Mouse (Mus musculus): ENCODE results near the gene Cmbl. TPM values are rescaled to one million over a fixed set of nuclear protein-coding genes. Genes with fewer than 3 reads are reported as not detected.
A peak's percentile ranks its signal among the peaks of the same experiment; 100 is the strongest.

Cmbl gene
- polyA plus RNA-seq, 1 experiment from 2014 or later, result 2.9 TPM

- Histone ChIP-seq H3K4me2 (no peak overlapping the region), H3K4me1 (replicated peaks; ENCODE audit: control insufficient read depth, insufficient read depth, low read length) (peaks cover 8% of the 10 kb centered on the region), H3K27ac (ENCODE audit: low read depth, low read length) (no peak overlapping the region), H3K9me3 (ENCODE audit: control insufficient read depth, low read length) (no peaks in the 10 kb centered on the region), H3K36me3 (ENCODE audit: control insufficient read depth, insufficient read depth, low read length) (peaks cover 66% of the 10 kb centered on the region), H3K4me3 (ENCODE audit: low read depth, low read length) (no peak overlapping the region), H3K9ac (ENCODE audit: low read depth, low read length) (no peak overlapping the region), H3K27me3 (replicated peaks; ENCODE audit: control insufficient read depth, insufficient read depth, low read length) (no peaks in the 10 kb centered on the region)
- WGBS, result 92% methylated on average over 14 of the region's 14 CpGs
- ATAC-seq (replicated peaks; ENCODE audit: low FRiP score) (no peak), DNase-seq (ENCODE audit: low spot score) (no peak)
Measured at GRCm38 (mm10) chr15:31594260-31594659, 29.1 kb downstream of the Cmbl start.

- DNase-seq (ENCODE audit: low spot score) (no peak), ATAC-seq (replicated peaks; ENCODE audit: low FRiP score) (no peak)
- 89% methylated on average over 7 of the region's 7 CpGs for WGBS
- Histone ChIP-seq H3K27ac (ENCODE audit: low read depth, low read length) (no peak overlapping the region), H3K36me3 (ENCODE audit: control insufficient read depth, insufficient read depth, low read length) (peaks cover 58% of the 10 kb centered on the region), H3K9me3 (ENCODE audit: control insufficient read depth, low read length) (no peaks in the 10 kb centered on the region), H3K4me1 (replicated peaks; ENCODE audit: control insufficient read depth, insufficient read depth, low read length) (peaks cover 17% of the 10 kb centered on the region), H3K4me3 (ENCODE audit: low read depth, low read length) (no peak overlapping the region), H3K27me3 (replicated peaks; ENCODE audit: control insufficient read depth, insufficient read depth, low read length) (no peaks in the 10 kb centered on the region), H3K9ac (ENCODE audit: low read depth, low read length) (no peak overlapping the region), H3K4me2 (no peak overlapping the region)
Measured at GRCm38 (mm10) chr15:31595651-31596050, 30.5 kb downstream of the Cmbl start.

DNA sequence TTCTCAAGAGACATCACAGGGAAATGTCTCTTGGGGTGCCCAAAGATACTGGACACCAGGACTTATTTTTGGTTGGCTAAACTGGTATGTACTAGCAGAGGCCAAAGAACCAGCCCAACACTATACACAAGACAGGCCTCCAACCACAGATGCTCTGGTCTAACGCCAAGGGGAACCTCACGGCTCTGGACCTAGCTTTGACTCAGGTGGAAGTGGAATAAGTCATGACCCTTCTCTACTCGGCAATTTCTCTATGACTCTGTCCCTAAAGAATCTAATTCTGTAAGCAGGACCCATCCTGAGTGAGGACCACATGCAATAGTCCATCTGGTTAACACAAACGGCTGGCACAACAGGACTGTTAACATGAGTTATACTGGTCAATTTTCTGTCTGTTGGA lies 34.6 kb downstream of the Cmbl start:
- WGBS, result 50% methylated on average over 4 of the region's 4 CpGs
- peaks cover 24% of the 10 kb centered on the region for H3K36me3 ChIP-seq (ENCODE audit: control insufficient read depth, insufficient read depth, low read length)
- H3K4me3 ChIP-seq (ENCODE audit: low read depth, low read length), result peak overlapping the region; percentile 73
- H3K27me3 ChIP-seq (replicated peaks; ENCODE audit: control insufficient read depth, insufficient read depth, low read length), result no peaks in the 10 kb centered on the region
- H3K4me1 ChIP-seq (replicated peaks; ENCODE audit: control insufficient read depth, insufficient read depth, low read length), result peaks cover 17% of the 10 kb centered on the region
- H3K4me2 ChIP-seq, result peak overlapping the region; percentile 97
- H3K9ac ChIP-seq (ENCODE audit: low read depth, low read length), result peak overlapping the region; percentile 93
- H3K27ac ChIP-seq (ENCODE audit: low read depth, low read length), result no peak overlapping the region
- ATAC-seq (replicated peaks; ENCODE audit: low FRiP score), result no peak
- DNase-seq (ENCODE audit: low spot score), result no peak
- no peaks in the 10 kb centered on the region for H3K9me3 ChIP-seq (ENCODE audit: control insufficient read depth, low read length)

DNA sequence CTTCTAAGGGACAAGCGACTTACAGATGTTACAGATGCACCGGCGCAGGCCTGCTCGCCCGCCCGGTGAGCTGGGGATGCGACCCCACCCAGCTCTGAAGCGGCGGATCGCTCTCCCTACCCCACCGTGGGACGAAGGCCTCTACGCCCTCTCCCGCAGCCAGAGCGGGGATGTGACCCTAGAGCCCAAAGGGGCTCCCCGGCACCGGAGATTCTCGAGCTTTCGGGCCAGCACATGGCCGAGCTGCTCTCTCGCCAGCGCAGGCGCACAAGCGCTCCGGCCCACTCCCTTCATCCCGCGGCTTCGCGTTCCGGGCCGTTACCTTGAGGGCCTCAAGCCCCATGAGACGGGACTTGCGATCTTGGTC lies 36.1 kb downstream of the Cmbl start:
- Histone ChIP-seq H3K36me3 (ENCODE audit: control insufficient read depth, insufficient read depth, low read length) (peaks cover 12% of the 10 kb centered on the region; the same call in 1 of the 2 replicates), H3K9ac (ENCODE audit: low read depth, low read length) (peak overlapping the region; percentile 93), H3K4me1 (replicated peaks; ENCODE audit: control insufficient read depth, insufficient read depth, low read length) (peaks cover 17% of the 10 kb centered on the region), H3K4me3 (ENCODE audit: low read depth, low read length) (peak overlapping the region; percentile 73), H3K27ac (ENCODE audit: low read depth, low read length) (peak overlapping the region; percentile 20), H3K9me3 (ENCODE audit: control insufficient read depth, low read length) (no peaks in the 10 kb centered on the region), H3K4me2 (peak overlapping the region; percentile 97), H3K27me3 (replicated peaks; ENCODE audit: control insufficient read depth, insufficient read depth, low read length) (no peaks in the 10 kb centered on the region)
- peak; percentile 69 for ATAC-seq (replicated peaks; ENCODE audit: low FRiP score)
- WGBS, result 0% methylated on average over 33 of the region's 33 CpGs
- DNase-seq (ENCODE audit: low spot score), result no peak

GRCm38 (mm10) chr15:31601646-31602374 lies 36.6 kb downstream of the Cmbl start, which contains the start of the genes Cct5 and Fam173b:
TSS of gene Cct5 (minus strand) at chr15:31601804.
TSS of gene Fam173b (plus strand) at chr15:31601852.
- peaks cover 12% of the 10 kb centered on the region; the same call in 1 of the 2 replicates for H3K36me3 ChIP-seq (ENCODE audit: control insufficient read depth, insufficient read depth, low read length)
- DNase-seq (ENCODE audit: low spot score) (peak; percentile 98), ATAC-seq (replicated peaks; ENCODE audit: low FRiP score) (peak; percentile 85)
- peaks cover 20% of the 10 kb centered on the region for H3K4me1 ChIP-seq (replicated peaks; ENCODE audit: control insufficient read depth, insufficient read depth, low read length)
- peak within 1 kb of the TSS; percentile 88 for H3K27ac ChIP-seq (ENCODE audit: low read depth, low read length)
- peak within 1 kb of the TSS; percentile 73 for H3K4me3 ChIP-seq (ENCODE audit: low read depth, low read length)
- under 1% methylated on average over 63 of the region's 63 CpGs for WGBS
- no peaks in the 10 kb centered on the region for H3K27me3 ChIP-seq (replicated peaks; ENCODE audit: control insufficient read depth, insufficient read depth, low read length)
- H3K4me2 ChIP-seq, result peak within 1 kb of the TSS; percentile 97
- no peaks in the 10 kb centered on the region for H3K9me3 ChIP-seq (ENCODE audit: control insufficient read depth, low read length)
- H3K9ac ChIP-seq (ENCODE audit: low read depth, low read length), result peak within 1 kb of the TSS; percentile 93

GRCm38 (mm10) chr15:31602426-31602825 lies 37.2 kb downstream of the Cmbl start:
- WGBS, result 6% methylated on average over 15 of the region's 15 CpGs
- Histone ChIP-seq H3K4me3 (ENCODE audit: low read depth, low read length) (peak overlapping the region; percentile 73), H3K4me2 (peak overlapping the region; percentile 70), H3K27me3 (replicated peaks; ENCODE audit: control insufficient read depth, insufficient read depth, low read length) (no peaks in the 10 kb centered on the region), H3K9me3 (ENCODE audit: control insufficient read depth, low read length) (no peaks in the 10 kb centered on the region), H3K36me3 (ENCODE audit: control insufficient read depth, insufficient read depth, low read length) (peaks cover 8% of the 10 kb centered on the region; the same call in 1 of the 2 replicates), H3K27ac (ENCODE audit: low read depth, low read length) (peak overlapping the region; percentile 88), H3K9ac (ENCODE audit: low read depth, low read length) (peak overlapping the region; percentile 93), H3K4me1 (replicated peaks; ENCODE audit: control insufficient read depth, insufficient read depth, low read length) (peaks cover 23% of the 10 kb centered on the region)
- DNase-seq (ENCODE audit: low spot score) (no peak), ATAC-seq (replicated peaks; ENCODE audit: low FRiP score) (peak; percentile 56)

DNA sequence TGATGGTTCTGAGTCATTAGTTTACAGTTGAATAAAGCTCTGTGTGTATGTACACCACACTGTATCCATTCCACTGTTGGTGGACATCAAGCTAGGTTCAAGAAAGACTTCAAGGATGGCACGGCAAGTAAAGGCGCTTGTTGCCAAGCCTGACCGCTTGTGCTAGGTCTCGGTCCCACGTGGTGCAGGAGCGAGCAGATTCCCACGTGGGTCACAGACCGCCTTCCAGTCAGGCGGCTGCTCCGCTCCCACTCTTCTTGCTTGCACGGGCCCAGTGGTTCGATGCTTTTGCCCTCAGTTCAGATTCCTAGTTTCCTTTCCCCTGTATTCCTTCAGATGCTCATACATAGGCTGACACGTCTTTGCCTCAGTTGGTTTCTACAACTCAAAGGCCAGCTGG lies 37.9 kb downstream of the Cmbl start:
- 88% methylated on average over 13 of the region's 13 CpGs for WGBS
- Histone ChIP-seq H3K4me3 (ENCODE audit: low read depth, low read length) (peak overlapping the region; percentile 73), H3K27me3 (replicated peaks; ENCODE audit: control insufficient read depth, insufficient read depth, low read length) (no peaks in the 10 kb centered on the region)

GRCm38 (mm10) chr15:31606821-31607220 lies 41.6 kb downstream of the Cmbl start:
- Histone ChIP-seq H3K9me3 (ENCODE audit: control insufficient read depth, low read length) (no peaks in the 10 kb centered on the region), H3K4me3 (ENCODE audit: low read depth, low read length) (no peak overlapping the region), H3K9ac (ENCODE audit: low read depth, low read length) (no peak overlapping the region), H3K4me1 (replicated peaks; ENCODE audit: control insufficient read depth, insufficient read depth, low read length) (peaks cover 5% of the 10 kb centered on the region; the same call in 1 of the 2 replicates), H3K36me3 (ENCODE audit: control insufficient read depth, insufficient read depth, low read length) (no peaks in the 10 kb centered on the region), H3K27me3 (replicated peaks; ENCODE audit: control insufficient read depth, insufficient read depth, low read length) (no peaks in the 10 kb centered on the region), H3K4me2 (peak overlapping the region; percentile 16; the same call in 1 of the 2 replicates), H3K27ac (ENCODE audit: low read depth, low read length) (no peak overlapping the region)
- no peak for ATAC-seq (replicated peaks; ENCODE audit: low FRiP score)
- WGBS, result 76% methylated on average over 6 of the region's 6 CpGs
- no peak for DNase-seq (ENCODE audit: low spot score)

More for the DNA sequence above, 37.9 kb downstream of the Cmbl start:
- no peak for DNase-seq (ENCODE audit: low spot score)
- ATAC-seq (replicated peaks; ENCODE audit: low FRiP score), result no peak
- Histone ChIP-seq H3K4me1 (replicated peaks; ENCODE audit: control insufficient read depth, insufficient read depth, low read length) (peaks cover 23% of the 10 kb centered on the region), H3K27ac (ENCODE audit: low read depth, low read length) (no peak overlapping the region), H3K4me2 (peak overlapping the region; percentile 70), H3K9ac (ENCODE audit: low read depth, low read length) (no peak overlapping the region), H3K36me3 (ENCODE audit: control insufficient read depth, insufficient read depth, low read length) (peaks cover 2% of the 10 kb centered on the region; the same call in 1 of the 2 replicates), H3K9me3 (ENCODE audit: control insufficient read depth, low read length) (no peaks in the 10 kb centered on the region)

DNA sequence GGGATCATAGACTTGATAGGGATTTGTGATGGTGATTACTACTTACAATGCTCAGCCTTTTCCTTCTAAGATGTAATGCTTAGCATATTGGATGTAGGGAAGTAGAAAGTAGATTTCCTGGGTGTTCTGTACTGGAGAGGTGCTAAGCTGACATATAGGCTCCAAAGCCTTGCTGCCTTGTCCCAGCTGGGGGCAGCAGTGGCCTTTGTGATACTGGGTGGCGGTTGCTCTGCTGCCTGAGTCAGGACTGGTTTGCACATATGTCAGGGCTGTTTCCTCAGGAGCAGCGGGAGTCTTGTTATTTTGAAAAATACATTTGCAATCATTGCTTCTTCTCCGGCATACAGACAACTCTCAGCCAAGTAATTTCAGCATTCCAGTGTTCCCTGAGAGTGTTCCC lies 45.8 kb downstream of the Cmbl start:
- Histone ChIP-seq H3K4me2 (no peak overlapping the region), H3K9me3 (ENCODE audit: control insufficient read depth, low read length) (no peaks in the 10 kb centered on the region), H3K9ac (ENCODE audit: low read depth, low read length) (no peak overlapping the region), H3K4me3 (ENCODE audit: low read depth, low read length) (no peak overlapping the region), H3K36me3 (ENCODE audit: control insufficient read depth, insufficient read depth, low read length) (no peaks in the 10 kb centered on the region), H3K27me3 (replicated peaks; ENCODE audit: control insufficient read depth, insufficient read depth, low read length) (no peaks in the 10 kb centered on the region), H3K4me1 (replicated peaks; ENCODE audit: control insufficient read depth, insufficient read depth, low read length) (peaks cover 5% of the 10 kb centered on the region; the same call in 1 of the 2 replicates), H3K27ac (ENCODE audit: low read depth, low read length) (no peak overlapping the region)
- no peak for ATAC-seq (replicated peaks; ENCODE audit: low FRiP score)
- no peak for DNase-seq (ENCODE audit: low spot score)
- 87% methylated on average over 3 of the region's 3 CpGs for WGBS
